Mouse (Mus musculus): ENCODE data around the gene Ube2t.

DNA sequence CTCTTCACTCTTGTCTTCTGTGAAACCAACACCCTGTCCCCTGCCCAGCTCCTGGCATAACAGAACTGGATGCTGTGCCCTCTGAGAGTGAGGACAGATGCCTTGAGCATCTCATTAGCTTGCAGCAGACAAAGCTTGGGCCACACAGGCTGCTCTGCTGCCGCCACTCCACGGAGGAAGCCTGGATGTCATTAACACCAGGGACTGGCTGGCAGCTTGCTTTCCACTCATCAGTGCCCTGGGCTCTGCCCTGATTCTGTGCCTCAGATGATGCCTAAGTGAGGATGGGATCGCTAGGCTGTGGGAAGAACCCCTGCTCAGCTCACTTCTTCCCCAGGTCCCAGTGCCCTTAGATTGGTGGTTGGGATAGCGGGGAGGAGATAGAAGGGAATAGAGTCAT is 33.1 kb downstream of the Ube2t start:
- no peak for TF ChIP-seq POLR2A (IDR thresholded peaks at IDR 0.05; ENCODE audit: low read depth, low read length)
- TF ChIP-seq CTCF (IDR thresholded peaks at IDR 0.05; ENCODE audit: extremely low read depth, insufficient read length, insufficient replicate concordance, low read depth, low read length): no peak

Measured in small intestine, adult 2 months (tissue).